Mouse (Mus musculus) megakaryocyte-erythroid progenitor cell, adult 5-6 weeks (primary cell): ENCODE data around the gene Mbnl1. TPM values are rescaled to one million over a fixed set of nuclear protein-coding genes. Genes with fewer than 3 reads are reported as not detected.
A peak's percentile ranks its signal among the peaks of the same experiment; 100 is the strongest.

Source experiments
- ATAC-seq: replicated peaks from 2 replicates; pipeline ENCODE4 v1.8.0; 2016; ENCODE audit warnings: mild to moderate bottlenecking, inconsistent platforms; ENCODE audit not compliant: severe bottlenecking, poor library complexity, low FRiP score, low TSS enrichment
- total RNA-seq, 2 experiments: library from RNA; stranded (forward) in 1 of 2; stranded (reverse) in 1 of 2; fragments of 200-1000, 215-1000 nt in 1 of 2; fragments of >200 nt in 1 of 2; fragmentation: Nextera tagmentation in 1 of 2; gene quantifications; 2 replicates each; pipeline ENCODE4 v1.2.3; 2014 to 2017

The Mbnl1 gene
- total RNA-seq, 2 experiments from 2014 or later, result 524 to 751 TPM

GRCm38 (mm10) chr3:60584704-60585103, 112.1 kb downstream of the Mbnl1 start:
- ATAC-seq, result no peak

DNA sequence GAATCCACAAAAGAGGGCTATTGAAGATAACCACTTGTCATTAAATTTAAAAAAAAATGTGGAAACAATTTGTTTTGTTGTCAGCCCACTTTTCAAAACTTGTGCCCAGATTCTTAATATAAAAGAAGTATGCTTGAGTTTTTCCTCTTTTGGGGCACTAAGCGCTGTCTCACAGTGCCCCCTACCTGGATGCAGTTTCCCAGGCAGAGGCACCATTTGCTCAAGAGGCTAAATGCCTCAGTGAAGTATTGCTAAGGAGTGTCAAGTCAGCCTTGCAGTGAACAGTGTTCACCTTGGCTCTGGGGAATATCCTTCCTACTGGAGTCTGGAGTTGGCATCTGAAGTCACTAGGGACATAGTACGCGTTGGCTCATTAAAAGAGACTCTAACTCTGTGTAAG, 113.4 kb downstream of the Mbnl1 start:
- ATAC-seq, result no peak

- no peak for ATAC-seq
Measured at GRCm38 (mm10) chr3:60587149-60587548, 114.5 kb downstream of the Mbnl1 start.

- no peak for ATAC-seq
Measured at GRCm38 (mm10) chr3:60589361-60589760, 116.7 kb downstream of the Mbnl1 start.

- no peak for ATAC-seq
Measured at GRCm38 (mm10) chr3:60595606-60596005, 123.0 kb downstream of the Mbnl1 start.

DNA sequence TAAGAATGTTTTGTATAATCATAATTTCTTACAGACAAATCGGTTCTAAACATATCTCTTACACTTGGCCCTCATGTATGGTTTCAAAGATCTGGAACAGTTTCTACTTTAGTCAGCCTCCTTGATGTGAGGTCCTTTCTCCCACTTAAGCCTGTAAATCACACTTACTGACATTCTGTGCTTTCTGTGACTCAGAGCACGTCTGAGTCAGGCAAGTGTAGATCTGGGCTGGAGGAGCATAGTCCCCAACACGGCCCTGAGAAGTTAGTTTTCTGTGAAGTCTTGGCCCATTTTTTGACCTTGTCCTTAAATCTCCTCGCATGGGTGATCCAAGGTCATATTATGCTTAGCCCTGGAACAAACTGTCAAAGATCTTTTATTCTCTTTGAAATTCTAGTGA, 124.4 kb downstream of the Mbnl1 start:
- ATAC-seq, result no peak

DNA sequence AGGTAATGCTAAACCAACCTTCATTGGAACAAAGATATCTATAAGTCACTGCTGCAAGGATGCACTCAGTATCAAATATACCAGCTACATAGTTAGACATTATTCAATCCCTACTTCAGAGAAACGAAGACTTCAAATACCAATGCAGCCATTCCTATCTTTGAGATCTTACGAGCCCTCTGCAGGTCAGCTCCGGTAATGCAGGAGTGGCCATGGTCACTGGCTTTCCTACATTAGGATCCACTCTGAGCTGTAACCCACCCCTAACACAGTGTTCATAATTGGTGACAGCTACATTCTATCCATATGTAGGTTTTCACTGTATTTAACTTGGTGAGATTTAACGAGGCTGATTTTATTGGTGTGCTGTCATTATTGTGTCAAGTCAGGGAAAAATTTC, 129.1 kb downstream of the Mbnl1 start:
- ATAC-seq, result no peak

DNA sequence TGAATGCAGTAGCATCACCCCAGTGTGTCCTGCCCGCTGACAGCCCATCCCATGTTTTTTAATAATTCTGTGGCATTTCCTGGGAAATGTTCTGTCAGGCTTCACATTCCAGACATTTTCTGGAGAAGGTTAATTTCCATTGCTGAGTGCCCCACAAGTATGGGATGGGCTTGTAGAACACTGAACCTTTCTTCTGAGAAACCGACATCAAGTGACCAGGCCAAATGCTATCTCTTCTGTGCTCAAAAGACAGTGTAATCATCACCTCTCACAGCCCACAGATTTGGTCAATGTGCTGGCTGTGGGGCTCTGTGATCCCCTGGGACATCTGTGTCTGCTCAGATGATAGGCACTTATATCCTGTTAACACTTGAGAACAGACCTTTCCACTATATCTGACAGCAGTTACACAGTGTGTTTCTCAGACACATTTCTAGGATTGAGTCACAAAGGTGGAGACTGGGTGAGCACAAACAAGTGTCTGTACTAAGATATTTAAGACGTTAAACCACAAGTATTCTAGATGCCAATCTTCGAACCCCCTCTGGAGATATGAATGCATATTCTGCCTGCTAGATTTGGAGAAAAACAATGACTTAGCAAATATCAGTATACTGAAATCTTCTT, 130.4 kb downstream of the Mbnl1 start:
- peak; percentile 92 for ATAC-seq

DNA sequence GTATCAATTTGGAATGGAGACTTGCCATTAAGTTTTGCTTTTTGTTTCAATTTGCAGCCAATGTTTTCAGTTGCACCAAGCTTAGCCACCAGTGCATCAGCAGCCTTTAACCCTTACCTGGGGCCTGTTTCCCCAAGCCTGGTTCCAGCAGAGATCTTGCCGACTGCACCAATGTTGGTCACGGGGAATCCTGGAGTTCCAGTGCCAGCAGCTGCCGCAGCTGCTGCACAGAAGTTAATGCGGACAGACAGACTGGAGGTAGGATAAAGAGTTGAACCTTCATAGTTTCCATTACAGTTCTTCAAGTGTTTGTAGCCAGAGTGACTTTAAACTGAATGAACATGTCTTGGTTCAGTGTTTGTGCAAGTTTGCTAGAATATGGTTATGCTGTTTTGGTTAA, 131.0 kb downstream of the Mbnl1 start:
- peak; percentile 0; the same call in 1 of the 2 replicates for ATAC-seq

GRCm38 (mm10) chr3:60604205-60604604, 131.6 kb downstream of the Mbnl1 start:
- ATAC-seq, result peak; percentile 52

GRCm38 (mm10) chr3:60608952-60609403, 136.3 kb downstream of the Mbnl1 start:
- ATAC-seq, result 0 out of 2 replicates have a peak, but pooled peaks have one; percentile 32

GRCm38 (mm10) chr3:60611839-60612238, 139.2 kb downstream of the Mbnl1 start:
- peak; percentile 56; the same call in 1 of the 2 replicates for ATAC-seq

- ATAC-seq, result no peak
Measured at GRCm38 (mm10) chr3:60613121-60613520, 140.5 kb downstream of the Mbnl1 start.

GRCm38 (mm10) chr3:60614516-60614915, 141.9 kb downstream of the Mbnl1 start:
- ATAC-seq, result no peak

DNA sequence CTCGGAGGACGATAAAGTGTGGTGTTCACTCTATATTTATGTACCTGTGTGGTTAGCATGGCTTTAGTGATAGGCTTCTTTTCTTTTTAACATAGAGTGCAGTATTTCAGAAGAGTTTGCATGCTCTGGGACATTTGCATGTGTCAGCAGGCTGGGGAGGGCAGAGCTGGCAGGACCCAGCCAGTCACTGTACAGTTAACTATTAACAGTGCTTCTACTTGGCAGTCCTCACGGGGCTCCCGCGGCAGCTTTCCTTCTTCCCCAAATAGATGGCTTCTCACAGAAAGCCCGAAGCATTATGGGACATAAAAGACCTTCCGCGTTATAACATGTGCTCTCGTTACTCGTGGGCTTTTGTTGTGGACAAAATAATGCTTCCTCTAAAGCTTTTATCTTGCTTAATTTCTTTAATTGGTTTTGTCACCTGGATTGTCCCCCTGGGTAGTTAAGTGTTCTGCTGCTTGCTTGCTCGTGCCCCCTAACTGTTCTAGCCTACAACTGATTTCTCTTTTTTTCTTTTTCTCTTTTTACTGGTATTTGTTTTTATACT, 142.5 kb downstream of the Mbnl1 start:
- ATAC-seq, result no peak

GRCm38 (mm10) chr3:60615615-60616014, 143.0 kb downstream of the Mbnl1 start:
- ATAC-seq, result no peak

- ATAC-seq, result no peak
Measured at GRCm38 (mm10) chr3:60616147-60616546, 143.5 kb downstream of the Mbnl1 start.

DNA sequence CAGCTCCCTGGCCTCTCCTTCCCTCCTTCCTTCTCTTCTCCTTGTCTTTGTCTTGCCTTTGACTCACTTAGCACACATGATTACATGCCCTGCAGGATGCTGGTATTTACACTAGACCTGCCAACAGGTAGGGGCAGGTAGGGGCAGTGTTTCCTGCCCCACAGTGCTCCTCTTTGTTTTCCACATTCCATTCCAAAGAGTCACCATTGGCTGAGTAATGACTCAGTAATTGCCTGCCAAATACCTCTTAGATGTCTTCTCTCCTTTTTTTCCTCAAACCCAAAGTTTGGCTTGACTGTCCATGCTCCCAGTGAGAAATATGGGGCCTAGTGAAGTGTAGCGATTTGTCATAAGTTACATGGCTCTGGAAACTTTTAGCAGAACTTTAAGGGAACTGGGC, 145.0 kb downstream of the Mbnl1 start:
- no peak for ATAC-seq

GRCm38 (mm10) chr3:60620236-60620635, 147.6 kb downstream of the Mbnl1 start:
- ATAC-seq, result no peak

DNA sequence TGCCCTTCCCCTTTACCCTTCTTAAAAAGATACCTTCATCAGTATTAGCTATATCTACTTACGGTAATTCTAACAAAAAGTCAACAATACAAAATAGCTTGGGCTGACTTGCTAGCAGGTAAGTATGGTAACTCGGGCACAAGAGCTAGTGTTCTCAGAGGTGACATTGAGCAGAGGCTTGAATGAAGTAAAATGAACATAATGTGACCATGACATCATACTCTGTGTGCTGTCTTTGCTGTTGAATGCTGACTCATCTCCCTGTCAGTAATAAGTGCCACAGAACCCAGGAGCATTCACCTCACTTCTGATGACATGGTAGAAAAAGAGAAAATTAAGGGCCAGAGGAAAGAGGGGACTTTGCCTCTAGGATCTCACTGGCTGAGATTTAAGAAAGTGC, 158.6 kb downstream of the Mbnl1 start:
- 0 out of 2 replicates have a peak, but pooled peaks have one; percentile 20 for ATAC-seq

DNA sequence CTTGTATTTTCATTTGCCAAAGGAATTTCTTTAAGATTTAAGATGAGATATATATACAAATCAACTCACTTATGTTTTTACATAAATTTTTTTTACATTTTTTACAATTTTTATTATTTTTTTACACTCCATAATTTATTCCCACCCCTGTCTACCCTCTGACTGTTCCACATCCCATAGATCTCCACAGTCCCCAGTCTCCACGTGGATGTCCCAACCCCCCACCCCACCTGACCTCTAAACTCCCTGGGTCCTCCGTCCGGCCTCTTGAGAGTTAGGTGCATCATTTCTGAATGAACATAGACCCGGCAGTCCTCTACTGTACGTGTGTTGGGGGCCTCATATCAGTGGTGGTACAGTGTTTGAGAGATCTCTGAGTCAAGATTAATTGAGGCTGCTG, 159.1 kb downstream of the Mbnl1 start:
- ATAC-seq, result no peak
